Mouse (Mus musculus): ENCODE data around the gene Bard1. TPM values are rescaled to one million over a fixed set of nuclear protein-coding genes. Genes with fewer than 3 reads are reported as not detected.

The Bard1 gene
- polyA plus RNA-seq, 1 experiment from 2014 or later, result 3.4 TPM

GRCm38 (mm10) chr1:71035565-71035964 is 67.4 kb downstream of the Bard1 start:
- 81% methylated on average over 1 of the region's 1 CpGs for WGBS
- H3K4me1 ChIP-seq, result no peaks in the 10 kb centered on the region

DNA sequence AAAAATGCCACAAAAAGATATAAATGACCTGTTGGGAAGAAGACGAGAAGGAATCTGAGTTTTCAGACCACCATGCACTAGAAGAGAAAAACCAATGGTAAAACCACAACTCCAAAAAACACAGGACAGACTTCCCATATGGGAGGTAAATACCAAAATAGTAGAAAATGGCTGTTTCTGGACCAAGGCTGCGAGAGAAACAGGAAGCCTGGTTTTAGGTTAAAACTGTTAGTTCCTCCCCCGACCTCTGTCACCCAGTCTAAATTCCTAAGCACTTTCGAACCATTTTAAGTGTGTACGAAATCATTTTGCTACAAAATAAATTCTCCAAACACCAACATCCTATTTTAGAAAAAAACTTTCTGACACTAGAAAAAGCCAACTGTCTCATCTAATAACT is 80.2 kb downstream of the Bard1 start:
- H3K4me1 ChIP-seq, result no peaks in the 10 kb centered on the region
- no peaks in the 10 kb centered on the region for H3K9me3 ChIP-seq (replicated peaks)
- H3K36me3 ChIP-seq, result peaks cover 10% of the 10 kb centered on the region
- no peak overlapping the region for H3K4me3 ChIP-seq
- no peaks in the 10 kb centered on the region for H3K27me3 ChIP-seq (ENCODE audit: low read depth, poor library complexity, severe bottlenecking)
- H3K27ac ChIP-seq (replicated peaks), result no peak overlapping the region
- WGBS, result 88% methylated on average over 5 of the region's 5 CpGs
- no peak for DNase-seq (ENCODE audit: low spot score)

More at GRCm38 (mm10) chr1:71035565-71035964, 67.4 kb downstream of the Bard1 start:
- H3K4me3 ChIP-seq, result no peak overlapping the region
- no peaks in the 10 kb centered on the region for H3K27me3 ChIP-seq (ENCODE audit: low read depth, poor library complexity, severe bottlenecking)
- H3K9me3 ChIP-seq (replicated peaks), result no peaks in the 10 kb centered on the region
- DNase-seq (ENCODE audit: low spot score), result no peak
- peaks cover 19% of the 10 kb centered on the region for H3K36me3 ChIP-seq
- H3K27ac ChIP-seq (replicated peaks), result no peak overlapping the region

DNA sequence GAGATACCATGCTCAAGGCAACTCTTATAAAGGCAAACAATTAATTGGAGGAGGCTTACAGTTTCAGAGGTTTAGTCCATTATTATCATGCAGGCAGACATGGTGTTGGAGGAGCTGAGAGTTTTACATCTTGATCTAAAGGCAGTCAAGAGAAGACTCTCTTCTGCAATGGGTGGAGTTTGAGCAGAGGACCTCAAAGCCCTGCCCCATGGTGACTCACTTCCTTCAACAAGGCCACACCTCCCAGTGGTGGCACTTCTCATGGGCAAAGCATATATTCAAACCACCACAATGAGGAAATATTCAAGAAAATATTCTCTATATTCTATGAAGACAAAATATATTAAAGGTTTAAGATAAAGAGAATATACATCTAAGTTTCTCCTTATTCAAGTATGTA is 88.6 kb downstream of the Bard1 start:
- Histone ChIP-seq H3K36me3 (no peaks in the 10 kb centered on the region), H3K27ac (replicated peaks) (no peak overlapping the region), H3K4me3 (no peak overlapping the region), H3K27me3 (ENCODE audit: low read depth, poor library complexity, severe bottlenecking) (no peaks in the 10 kb centered on the region), H3K4me1 (no peaks in the 10 kb centered on the region), H3K9me3 (replicated peaks) (no peaks in the 10 kb centered on the region)
- no peak for DNase-seq (ENCODE audit: low spot score)

GRCm38 (mm10) chr1:71005998-71006397 is 96.9 kb downstream of the Bard1 start:
- no peaks in the 10 kb centered on the region for H3K36me3 ChIP-seq
- 91% methylated on average over 6 of the region's 6 CpGs for WGBS
- H3K27ac ChIP-seq (replicated peaks), result no peak overlapping the region
- H3K4me1 ChIP-seq, result no peaks in the 10 kb centered on the region
- H3K4me3 ChIP-seq, result no peak overlapping the region
- no peak for DNase-seq (ENCODE audit: low spot score)
- H3K27me3 ChIP-seq (ENCODE audit: low read depth, poor library complexity, severe bottlenecking), result no peaks in the 10 kb centered on the region
- no peaks in the 10 kb centered on the region for H3K9me3 ChIP-seq (replicated peaks)

DNA sequence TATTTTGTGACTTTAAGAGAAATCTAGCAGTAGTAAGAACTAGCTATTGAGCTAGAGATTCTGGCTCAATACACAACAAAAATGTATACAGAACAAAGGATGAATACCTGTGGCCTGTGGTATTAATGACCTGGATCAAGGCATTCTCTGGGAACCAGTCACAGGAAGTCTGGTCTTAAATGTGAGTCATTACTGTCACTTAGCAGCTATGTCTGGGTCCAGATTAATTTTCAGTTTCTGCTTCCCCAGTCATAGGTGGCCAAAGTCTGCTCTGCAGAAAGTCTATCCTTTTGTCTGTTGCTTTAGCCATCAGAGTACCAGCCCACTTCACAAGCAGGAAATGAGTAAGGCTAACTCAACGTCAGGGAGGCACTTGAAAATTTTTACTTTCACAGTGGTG is 98.8 kb downstream of the Bard1 start:
- no peak for DNase-seq (ENCODE audit: low spot score)
- Histone ChIP-seq H3K4me3 (no peak overlapping the region), H3K9me3 (replicated peaks) (no peaks in the 10 kb centered on the region), H3K27ac (replicated peaks) (no peak overlapping the region), H3K27me3 (ENCODE audit: low read depth, poor library complexity, severe bottlenecking) (no peaks in the 10 kb centered on the region), H3K4me1 (no peaks in the 10 kb centered on the region), H3K36me3 (no peaks in the 10 kb centered on the region)
- WGBS, result 76% methylated on average over 1 of the region's 1 CpGs

DNA sequence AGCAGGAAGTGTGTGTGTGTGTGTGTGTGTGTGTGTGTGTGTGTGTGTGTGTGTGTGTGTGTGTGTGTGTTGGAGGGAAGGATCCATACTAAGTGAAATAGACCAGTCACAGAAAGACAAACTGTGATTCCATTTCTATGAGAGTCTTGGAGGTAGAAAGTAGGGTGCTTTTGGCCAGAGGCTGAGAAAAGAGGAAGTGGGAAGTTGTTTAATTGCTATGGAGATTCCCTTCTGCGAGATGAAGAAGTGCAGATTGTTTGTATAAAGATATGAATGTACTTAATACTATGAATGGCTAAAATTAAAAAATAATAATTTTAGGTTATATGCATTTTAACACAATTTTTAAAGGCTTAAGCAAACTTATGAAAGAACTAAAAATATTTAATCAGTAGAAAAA is 99.2 kb downstream of the Bard1 start:
- no peak overlapping the region for H3K27ac ChIP-seq (replicated peaks)
- no peaks in the 10 kb centered on the region for H3K27me3 ChIP-seq (ENCODE audit: low read depth, poor library complexity, severe bottlenecking)
- H3K4me1 ChIP-seq, result no peaks in the 10 kb centered on the region
- no peaks in the 10 kb centered on the region for H3K9me3 ChIP-seq (replicated peaks)
- no peak overlapping the region for H3K4me3 ChIP-seq
- DNase-seq (ENCODE audit: low spot score), result no peak
- 87% methylated on average over 1 of the region's 1 CpGs for WGBS
- no peaks in the 10 kb centered on the region for H3K36me3 ChIP-seq

DNA sequence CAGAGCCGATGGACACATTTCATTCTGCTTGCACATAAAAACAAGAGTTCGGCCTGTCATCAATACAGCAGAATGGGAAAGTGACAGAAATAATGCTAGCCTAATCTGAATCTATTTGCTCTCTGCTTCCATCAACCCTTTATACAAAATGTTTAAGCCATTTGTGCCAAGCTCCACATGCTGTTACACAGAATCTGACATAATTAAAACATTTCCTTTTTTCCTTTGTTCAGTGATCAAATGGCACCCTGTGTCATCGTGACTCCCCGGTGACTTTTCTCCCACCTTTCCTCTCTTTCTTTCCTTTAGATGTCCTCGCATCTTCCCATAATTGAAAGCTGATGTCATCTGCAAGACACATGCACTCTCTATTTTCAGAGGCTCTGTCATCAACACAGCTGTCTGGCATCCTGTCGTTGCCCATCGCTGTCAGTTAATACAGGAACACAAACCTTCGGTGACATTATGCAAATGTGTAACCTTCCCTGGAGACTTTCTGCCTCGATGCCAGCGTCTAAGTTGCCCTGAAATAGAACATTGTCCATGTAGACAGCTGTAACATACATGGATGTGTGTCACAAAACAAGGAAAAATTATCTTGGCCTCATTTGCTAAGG is 105.5 kb downstream of the Bard1 start:
- Histone ChIP-seq H3K27me3 (ENCODE audit: low read depth, poor library complexity, severe bottlenecking) (no peaks in the 10 kb centered on the region), H3K27ac (replicated peaks) (no peak overlapping the region), H3K9me3 (replicated peaks) (no peaks in the 10 kb centered on the region), H3K4me3 (no peak overlapping the region), H3K36me3 (no peaks in the 10 kb centered on the region), H3K4me1 (no peaks in the 10 kb centered on the region)
- no peak for DNase-seq (ENCODE audit: low spot score)
- WGBS, result 77% methylated on average over 10 of the region's 10 CpGs

- H3K9me3 ChIP-seq (replicated peaks), result no peaks in the 10 kb centered on the region
- H3K27ac ChIP-seq (replicated peaks), result no peak overlapping the region
- H3K27me3 ChIP-seq (ENCODE audit: low read depth, poor library complexity, severe bottlenecking), result no peaks in the 10 kb centered on the region
- no peak overlapping the region for H3K4me3 ChIP-seq
- no peak for DNase-seq (ENCODE audit: low spot score)
- 78% methylated on average over 3 of the region's 3 CpGs for WGBS
- no peaks in the 10 kb centered on the region for H3K36me3 ChIP-seq
- H3K4me1 ChIP-seq, result no peaks in the 10 kb centered on the region
Measured at GRCm38 (mm10) chr1:70996766-70997165, 106.2 kb downstream of the Bard1 start.

Measured in midbrain, embryonic 10.5 days (tissue).